Mouse (Mus musculus) CH12.LX (cell line): ENCODE data around the gene Lrp6. TPM values are rescaled to one million over a fixed set of nuclear protein-coding genes. Genes with fewer than 3 reads are reported as not detected.

Experiments
- DNase-seq: peaks from one replicate; pipeline ENCODE4 v3.0.0-alpha.2; 2013; ENCODE audit errors: extremely low read depth
- H3K27ac ChIP-seq: 2 replicates; pipeline ENCODE4 v1.5.1; 2012; ENCODE audit warnings: low read depth, mild to moderate bottlenecking, control low read depth, moderate library complexity; ENCODE audit not compliant: insufficient read depth
- H3K27me3 ChIP-seq: replicated peaks from 2 replicates; pipeline ENCODE3; 2012; ENCODE audit warnings: inconsistent platforms
- H3K36me3 ChIP-seq, 2 experiments: replicated peaks in 1 of 2; 2 replicates each; pipeline versions ENCODE3 to v1.6.1; 2012; ENCODE audit warnings: inconsistent platforms in 1 of 2, low read length in 1 of 2, mild to moderate bottlenecking in 1 of 2, mixed read lengths in 1 of 2, moderate library complexity in 1 of 2; ENCODE audit not compliant: control insufficient read depth in 1 of 2, insufficient read depth in 1 of 2
- H3K4me1 ChIP-seq, 2 experiments: 2 replicates each; pipeline ENCODE4 v1.6.1; 2012; ENCODE audit warnings: inconsistent platforms in 1 of 2, moderate library complexity in 1 of 2; ENCODE audit not compliant: insufficient read depth in 2 of 2, control insufficient read depth in 1 of 2
- H3K4me2 ChIP-seq: 2 replicates; pipeline ENCODE4 v1.6.1; 2012; ENCODE audit warnings: low read depth, mild to moderate bottlenecking, control low read depth; ENCODE audit not compliant: poor library complexity, insufficient read depth, severe bottlenecking
- H3K4me3 ChIP-seq, 3 experiments: fragments of 150-350 bp in 1 of 3; sonication (generic) in 1 of 3; replicated peaks in 1 of 3; 2 replicates each; pipeline versions ENCODE3 to v1.5.1; 2011 to 2012; ENCODE audit warnings: low read depth in 2 of 3, low read length in 2 of 3, mild to moderate bottlenecking in 2 of 3, moderate library complexity in 2 of 3, control low read depth in 1 of 3, improper control_type of control experiment in 1 of 3, inconsistent platforms in 1 of 3, mixed read lengths in 1 of 3; ENCODE audit not compliant: poor library complexity in 1 of 3
- H3K79me2 ChIP-seq: replicated peaks from 2 replicates; pipeline ENCODE4 v1.6.1; 2012; ENCODE audit warnings: mild to moderate bottlenecking, moderate library complexity; ENCODE audit not compliant: control insufficient read depth, poor library complexity, insufficient read depth, severe bottlenecking; ENCODE audit errors: extremely low read depth
- H3K9ac ChIP-seq: 2 replicates; pipeline ENCODE4 v1.6.1; 2012; ENCODE audit warnings: low read depth, mild to moderate bottlenecking, control low read depth, moderate library complexity; ENCODE audit not compliant: insufficient read depth
- H3K9me3 ChIP-seq: replicated peaks from 2 replicates; pipeline ENCODE3; 2012; ENCODE audit warnings: low read length, inconsistent platforms, mixed read lengths
- BHLHE40 ChIP-seq: IDR thresholded peaks from 2 replicates; pipeline ENCODE4 v1.6.1; 2011; ENCODE audit warnings: mild to moderate bottlenecking, low read depth, low read length, improper control_type of control experiment
- CHD2 ChIP-seq: IDR thresholded peaks from 2 replicates; pipeline ENCODE4 v1.6.1; 2011; ENCODE audit warnings: low read length, improper control_type of control experiment
- ELF1 ChIP-seq: IDR thresholded peaks from 2 replicates; pipeline ENCODE4 v1.6.1; 2014; ENCODE audit warnings: low read depth, mild to moderate bottlenecking, inconsistent platforms, low read length, improper control_type of control experiment
- JUND ChIP-seq: conservative IDR thresholded peaks from 2 replicates; pipeline ENCODE4 v1.6.1; 2011; ENCODE audit warnings: low read depth, low read length, improper control_type of control experiment
- KAT2A ChIP-seq: IDR thresholded peaks from 2 replicates; pipeline ENCODE4 v1.6.1; 2012; ENCODE audit warnings: low read length, improper control_type of control experiment, inconsistent platforms; ENCODE audit not compliant: insufficient replicate concordance
- MAFK ChIP-seq: IDR thresholded peaks from 2 replicates; pipeline ENCODE4 v1.6.1; 2011; ENCODE audit warnings: low read length, improper control_type of control experiment; ENCODE audit not compliant: insufficient replicate concordance
- MEF2A ChIP-seq: IDR thresholded peaks from 2 replicates; pipeline ENCODE4 v1.6.1; 2014; ENCODE audit warnings: low read depth, mild to moderate bottlenecking, inconsistent platforms, low read length, improper control_type of control experiment, borderline replicate concordance
- MXI1 ChIP-seq: IDR thresholded peaks from 2 replicates; pipeline ENCODE4 v1.6.1; 2011; ENCODE audit warnings: mild to moderate bottlenecking, low read depth, low read length, improper control_type of control experiment
- NELFE ChIP-seq: IDR thresholded peaks from 2 replicates; pipeline ENCODE4 v1.6.1; 2011; ENCODE audit warnings: low read depth, low read length, improper control_type of control experiment
- NRF1 ChIP-seq: IDR thresholded peaks from 2 replicates; pipeline ENCODE4 v1.6.1; 2014; ENCODE audit warnings: low read depth, mild to moderate bottlenecking, inconsistent platforms, low read length, improper control_type of control experiment, moderate library complexity
- POLR2A ChIP-seq: IDR thresholded peaks from 2 replicates; pipeline ENCODE4 v1.6.1; 2011; ENCODE audit warnings: low read depth, mild to moderate bottlenecking, improper control_type of control experiment, low read length
- POLR2AphosphoS2 ChIP-seq: IDR thresholded peaks from 2 replicates; pipeline ENCODE4 v1.6.1; 2011; ENCODE audit warnings: low read depth, low read length, improper control_type of control experiment
- RAD21 ChIP-seq: IDR thresholded peaks from 2 replicates; pipeline ENCODE4 v1.6.1; 2011; ENCODE audit warnings: low read depth, mild to moderate bottlenecking, low read length, improper control_type of control experiment, moderate library complexity
- UBTF ChIP-seq: IDR thresholded peaks from 2 replicates; pipeline ENCODE4 v1.6.1; 2012; ENCODE audit warnings: low read depth, mild to moderate bottlenecking, inconsistent platforms, low read length, improper control_type of control experiment, moderate library complexity
- USF1 ChIP-seq: IDR thresholded peaks from 2 replicates; pipeline ENCODE4 v1.6.1; 2014; ENCODE audit warnings: low read depth, mild to moderate bottlenecking, inconsistent platforms, low read length, improper control_type of control experiment
- USF2 ChIP-seq: conservative IDR thresholded peaks from 2 replicates; pipeline ENCODE4 v1.6.1; 2011; ENCODE audit warnings: low read depth, low read length, improper control_type of control experiment
- dilution Hi-C: fragments of 300-500 bp; cut with MboI; formaldehyde crosslinking; loops from 2 replicates; pipeline ENCODE4 v1.14.3; 2020; ENCODE audit warnings: low sequenced_read_pairs; ENCODE audit not compliant: extremely low pct_unique_long_range_greater_than_20kb, extremely low pct_ligation_motif_present
- in situ Hi-C: fragments of 300-500 bp; cut with MboI; formaldehyde crosslinking; loops from 3 replicates; pipeline ENCODE4 v1.14.3; 2019; ENCODE audit warnings: low sequenced_read_pairs, low pct_ligation_motif_present, low pct_unique_long_range_greater_than_20kb, mixed read lengths
- polyA plus RNA-seq: library from polyadenylated mRNA; unstranded; fragments of >175 nt; gene quantifications from 2 replicates; pipeline ENCODE4 v1.2.1, GENCODE M21; 2012; ENCODE audit warnings: low read depth; ENCODE audit not compliant: insufficient read length
- total RNA-seq, 2 experiments: library from RNA; depleted of rRNA; stranded (reverse); fragments of 300-350 nt in 1 of 2; fragments of >200 nt in 1 of 2; gene quantifications; 2 replicates each; pipeline ENCODE4 v1.2.3; 2012 to 2014

Lrp6 gene
- total and polyA plus RNA-seq, 3 experiments: 12.4 to 15.6 (median 13.3) TPM

DNA sequence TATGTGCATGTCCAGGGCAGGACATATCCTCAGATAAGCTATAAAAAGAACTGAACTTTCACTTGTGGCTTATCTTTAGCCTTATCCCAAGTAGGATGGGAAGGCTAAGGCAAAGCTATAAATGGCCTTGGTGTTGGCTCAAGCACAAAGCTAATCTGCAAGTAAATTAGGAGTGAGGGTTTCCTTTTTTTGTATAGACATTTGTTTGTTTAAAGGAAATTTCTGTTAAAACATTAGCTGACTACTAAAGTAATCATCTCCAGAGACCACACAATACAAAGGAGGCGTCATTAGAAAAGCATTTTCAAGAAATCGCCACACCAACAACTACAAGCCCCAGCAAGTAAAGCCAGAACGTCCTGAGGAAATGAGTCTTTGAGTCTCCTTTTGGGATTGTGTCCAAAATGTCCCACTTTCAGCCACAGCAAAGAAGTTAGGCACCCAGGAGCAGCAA, 8.6 kb upstream of the Lrp6 start:
- Histone ChIP-seq H3K27me3 (peaks cover 3% of the 10 kb centered on the region), H3K36me3 (no peaks in the 10 kb centered on the region), H3K4me3 (no peak overlapping the region), H3K4me1 (peaks cover 6 to 20% of the 10 kb centered on the region in 2 experiments; a peak in 3 of 4 replicates), H3K9ac (no peak overlapping the region), H3K27ac (no peak overlapping the region), H3K4me2 (no peak overlapping the region), H3K79me2 (no peaks in the 10 kb centered on the region), H3K9me3 (no peaks in the 10 kb centered on the region)
- no peak for DNase-seq
- TF ChIP-seq USF2: no peak
- TF ChIP-seq ELF1: no peak
- no peak for TF ChIP-seq BHLHE40
- TF ChIP-seq POLR2A: no peak
- TF ChIP-seq UBTF: no peak
- no peak for TF ChIP-seq NRF1
- no peak for TF ChIP-seq NELFE
- no peak for TF ChIP-seq MEF2A
- no peak for TF ChIP-seq USF1
- no peak for TF ChIP-seq JUND
- no peak for TF ChIP-seq MAFK
- TF ChIP-seq KAT2A: no peak
- TF ChIP-seq CHD2: no peak
- dilution Hi-C loops (no loop called here), in situ Hi-C loops (no loop called here)

DNA sequence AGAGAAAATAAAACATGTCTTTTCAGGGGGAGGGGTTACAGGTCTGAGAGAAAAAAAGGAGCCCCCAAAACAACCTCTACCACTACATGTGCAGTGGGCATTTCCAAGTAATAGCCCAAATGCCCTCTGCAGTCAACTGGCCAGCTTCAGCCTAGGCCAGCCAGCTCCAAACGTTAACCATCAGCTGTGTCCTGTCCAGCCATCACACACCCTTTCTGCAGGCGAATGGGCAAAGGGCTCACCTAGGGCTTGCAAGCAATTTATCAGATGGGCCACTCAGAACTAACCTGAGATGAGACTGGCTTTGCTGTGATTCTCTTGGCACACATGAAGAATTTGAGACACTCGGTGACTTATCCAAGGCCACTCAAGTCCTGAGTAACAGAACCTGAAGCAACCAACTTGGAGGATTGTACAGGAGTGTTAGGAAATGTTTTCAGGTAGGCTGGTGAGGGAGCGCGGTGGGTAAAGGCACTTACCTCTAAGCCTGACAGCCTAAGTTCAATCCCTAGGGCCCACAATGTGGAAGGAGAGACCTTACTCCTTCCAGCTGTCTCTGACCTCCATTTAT, 1.3 kb upstream of the Lrp6 start:
- H3K79me2 ChIP-seq: peaks cover 18% of the 10 kb centered on the region
- no peak overlapping the region for H3K9ac ChIP-seq
- no peak overlapping the region for H3K4me2 ChIP-seq
- peaks cover 2 to 20% of the 10 kb centered on the region in 2 experiments; a peak in 2 of 4 replicates for H3K4me1 ChIP-seq
- dilution Hi-C loops: no loop called here
- in situ Hi-C loops: no loop called here
- H3K27ac ChIP-seq: no peak overlapping the region
- no peaks in the 10 kb centered on the region for H3K36me3 ChIP-seq
- no peak for DNase-seq
- peaks cover 10% of the 10 kb centered on the region for H3K27me3 ChIP-seq
- TF ChIP-seq JUND (no peak), POLR2AphosphoS2 (no peak), MAFK (no peak), USF1 (no peak), MXI1 (no peak), RAD21 (no peak)
- no peak overlapping the region for H3K4me3 ChIP-seq
- H3K9me3 ChIP-seq: no peaks in the 10 kb centered on the region
